In genomic region chr9:58114019-58114418, GRCm38 (mm10) we compare ENCODE assay signal across 11 mouse cellular contexts. TPM values are rescaled to one million over a fixed set of nuclear protein-coding genes. Genes with fewer than 3 reads are reported as not detected.
DNase-seq lines count a peak whose midpoint lies in the region; ATAC-seq and TF ChIP-seq lines count a peak whose summit lies in the region.
"Had no signal": no experiment of that assay in that cellular context is flagged by ENCODE, and none has a peak within 500 bp of the region (broad histone marks: within the 10 kb centered on the region; RNA-seq: fewer than 3 reads in every experiment).

No protein-coding gene starts in this region.

- TF ChIP-seq CTCF in heart, postnatal 0 days (IDR thresholded peaks at IDR 0.05; ENCODE audit: low read depth): no peak

- no peak for ATAC-seq in heart, postnatal 0 days (ENCODE audit: insufficient read depth, low read depth)
- ATAC-seq in embryonic facial prominence, embryonic 14.5 days (ENCODE audit: low read depth): no peak
- no peak for ATAC-seq in hindbrain, embryonic 13.5 days (ENCODE audit: low FRiP score)
- no peak for ATAC-seq in midbrain, embryonic 13.5 days
- ATAC-seq: inflammation-experienced regulatory T-cells, adult 6 months had no signal

- no peak for DNase-seq in heart, postnatal 0 days (ENCODE audit: low spot score)
- DNase-seq in heart, postnatal 25 days (ENCODE audit: low spot score): no peak
- DNase-seq in embryonic facial prominence, embryonic 14.5 days (ENCODE audit: low spot score): no peak
- DNase-seq in right cerebral cortex, adult 2 months (ENCODE audit: low spot score in 2 of 2): no peak
- no peak for DNase-seq in urinary bladder, adult 2 months (ENCODE audit: low spot score)
- DNase-seq in frontal cortex, postnatal 10 days (ENCODE audit: low spot score in 2 of 2): no peak
- DNase-seq: cerebellum, adult 8-10 months; right cerebral cortex, postnatal 14 days had no signal

- H3K27ac ChIP-seq in heart, postnatal 0 days (ENCODE audit: low read depth): no peak overlapping the region
- no peak overlapping the region for H3K27ac ChIP-seq in embryonic facial prominence, embryonic 14.5 days (replicated peaks; ENCODE audit: low read depth, low read length)
- H3K27ac ChIP-seq in hindbrain, embryonic 13.5 days: peak overlapping the region; percentile 95
- peak overlapping the region; percentile 97 for H3K27ac ChIP-seq in midbrain, embryonic 13.5 days

- peak overlapping the region; percentile 52; the same call in 1 of the 2 replicates for H3K4me2 ChIP-seq in heart, postnatal 0 days (ENCODE audit: low read depth, low read length)
- peak overlapping the region; percentile 50 for H3K4me2 ChIP-seq in embryonic facial prominence, embryonic 14.5 days (ENCODE audit: low read depth, low read length)
- H3K4me2 ChIP-seq in hindbrain, embryonic 13.5 days: peak overlapping the region; percentile 44
- peak overlapping the region; percentile 43 for H3K4me2 ChIP-seq in midbrain, embryonic 13.5 days (replicated peaks)

- WGBS in heart, postnatal 0 days: 29% methylated on average over 9 of the region's 9 CpGs
- 5% methylated on average over 9 of the region's 9 CpGs for WGBS in embryonic facial prominence, embryonic 14.5 days
- 4% methylated on average over 9 of the region's 9 CpGs for WGBS in hindbrain, embryonic 13.5 days
- 2% methylated on average over 9 of the region's 9 CpGs for WGBS in midbrain, embryonic 13.5 days

- intact Hi-C loops in heart, postnatal 25 days (cut with DNase I): no loop called here

- no peaks in the 10 kb centered on the region for H3K36me3 ChIP-seq in heart, postnatal 0 days (replicated peaks; ENCODE audit: control insufficient read depth, insufficient read depth, low read length)
- H3K36me3 ChIP-seq in embryonic facial prominence, embryonic 14.5 days (ENCODE audit: control insufficient read depth, insufficient read depth, low read length): no peaks in the 10 kb centered on the region
- H3K36me3 ChIP-seq in hindbrain, embryonic 13.5 days: no peaks in the 10 kb centered on the region
- no peaks in the 10 kb centered on the region for H3K36me3 ChIP-seq in midbrain, embryonic 13.5 days

- no peak overlapping the region for H3K9ac ChIP-seq in heart, postnatal 0 days (replicated peaks; ENCODE audit: low read depth, low read length)
- H3K9ac ChIP-seq in embryonic facial prominence, embryonic 14.5 days (ENCODE audit: low read depth, low read length): no peak overlapping the region
- H3K9ac ChIP-seq in hindbrain, embryonic 13.5 days: 0 out of 2 replicates have a peak overlapping the region, but pooled peaks have one; percentile 15
- H3K9ac ChIP-seq in midbrain, embryonic 13.5 days (replicated peaks): peak overlapping the region; percentile 57; the same call in 1 of the 2 replicates

- peak overlapping the region; percentile 24 for H3K4me3 ChIP-seq in heart, postnatal 0 days (ENCODE audit: low read depth, low read length)
- H3K4me3 ChIP-seq in embryonic facial prominence, embryonic 14.5 days (ENCODE audit: low read depth, low read length): no peak overlapping the region; the same call in 1 of the 2 replicates
- no peak overlapping the region for H3K4me3 ChIP-seq in hindbrain, embryonic 13.5 days
- no peak overlapping the region for H3K4me3 ChIP-seq in midbrain, embryonic 13.5 days (replicated peaks)

- no peaks in the 10 kb centered on the region; the same call in 1 of the 2 replicates for H3K4me1 ChIP-seq in heart, postnatal 0 days (ENCODE audit: control insufficient read depth, insufficient read depth)
- H3K4me1 ChIP-seq in embryonic facial prominence, embryonic 14.5 days (ENCODE audit: control insufficient read depth, insufficient read depth, low read length): peaks cover 28% of the 10 kb centered on the region
- peaks cover 74% of the 10 kb centered on the region for H3K4me1 ChIP-seq in hindbrain, embryonic 13.5 days (replicated peaks)
- H3K4me1 ChIP-seq in midbrain, embryonic 13.5 days (replicated peaks): peaks cover 71% of the 10 kb centered on the region

- H3K9me3 ChIP-seq in heart, postnatal 0 days (replicated peaks; ENCODE audit: control insufficient read depth, low read length): no peaks in the 10 kb centered on the region
- no peaks in the 10 kb centered on the region for H3K9me3 ChIP-seq in embryonic facial prominence, embryonic 14.5 days (ENCODE audit: control insufficient read depth, low read length)
- no peaks in the 10 kb centered on the region for H3K9me3 ChIP-seq in hindbrain, embryonic 13.5 days
- no peaks in the 10 kb centered on the region for H3K9me3 ChIP-seq in midbrain, embryonic 13.5 days

- no peak for TF ChIP-seq EP300 in heart, postnatal 0 days (IDR thresholded peaks at IDR 0.05; ENCODE audit: low read depth)

- H3K27me3 ChIP-seq in heart, postnatal 0 days (ENCODE audit: control insufficient read depth, insufficient read depth, low read length): peaks cover 43% of the 10 kb centered on the region
- H3K27me3 ChIP-seq in embryonic facial prominence, embryonic 14.5 days (replicated peaks; ENCODE audit: control insufficient read depth, insufficient read depth, low read length): no peaks in the 10 kb centered on the region
- peaks cover 38% of the 10 kb centered on the region for H3K27me3 ChIP-seq in hindbrain, embryonic 13.5 days
- H3K27me3 ChIP-seq in midbrain, embryonic 13.5 days: peaks cover 32% of the 10 kb centered on the region

RNA-seq across cellular contexts. Expression of gene Ccdc33, which starts 4.6 kb away (rescaled TPM):
- total RNA-seq in heart, postnatal 0 days (2014; rRNA removed; ENCODE audit: low replicate concordance): not detected in 2 replicates
- polyA plus RNA-seq in heart, postnatal 0 days (2015; fragmentation: Nextera tagmentation; extraction: Ambion mirVana): 0.25 TPM in 1 of 2 replicates, not detected in the other
- total RNA-seq in heart, postnatal 25 days (2021): not detected
- polyA plus RNA-seq in embryonic facial prominence, embryonic 14.5 days (2014; fragmentation: Nextera tagmentation; extraction: Ambion mirVana): 0.25 and 0.54 TPM in 2 replicates
- polyA plus RNA-seq in hindbrain, embryonic 13.5 days (2015; fragmentation: Nextera tagmentation; extraction: Ambion mirVana): 0.81 and 0.91 TPM in 2 replicates
- 0.73 and 0.80 TPM in 2 replicates for polyA plus RNA-seq in midbrain, embryonic 13.5 days (2015; fragmentation: Nextera tagmentation; extraction: Ambion mirVana)
- polyA plus RNA-seq in urinary bladder, adult 2 months (2012; rRNA removed): 0.06 and 0.09 TPM in 2 replicates
- polyA plus RNA-seq: inflammation-experienced regulatory T-cells, adult 6 months had no signal

RNA-seq across cellular contexts. Expression of gene Stra6, which starts 50.4 kb away (rescaled TPM):
- not detected in 2 replicates for total RNA-seq in heart, postnatal 0 days (2014; rRNA removed; ENCODE audit: low replicate concordance)
- polyA plus RNA-seq in heart, postnatal 0 days (2015; fragmentation: Nextera tagmentation; extraction: Ambion mirVana): 0.05 and 0.11 TPM in 2 replicates
- total RNA-seq in heart, postnatal 25 days (2021): 1 to 10 TPM in 1 of 2 experiments, under 1 TPM in 1; 0.23 to 1.0 TPM
- 10.5 and 16.1 TPM in 2 replicates for polyA plus RNA-seq in embryonic facial prominence, embryonic 14.5 days (2014; fragmentation: Nextera tagmentation; extraction: Ambion mirVana)
- 19.1 and 20.1 TPM in 2 replicates for polyA plus RNA-seq in hindbrain, embryonic 13.5 days (2015; fragmentation: Nextera tagmentation; extraction: Ambion mirVana)
- 8.1 and 9.9 TPM in 2 replicates for polyA plus RNA-seq in midbrain, embryonic 13.5 days (2015; fragmentation: Nextera tagmentation; extraction: Ambion mirVana)
- 0.50 and 0.63 TPM in 2 replicates for polyA plus RNA-seq in urinary bladder, adult 2 months (2012; rRNA removed)

Comparison
In these comparisons a context has a peak if more than half of its experiments do, and no peak if none do; other contexts are left out.
1. H3K27ac ChIP-seq: peak in hindbrain, embryonic 13.5 days (single experiment) and midbrain, embryonic 13.5 days (single experiment); none in heart, postnatal 0 days (single experiment) and embryonic facial prominence, embryonic 14.5 days (single experiment).
2. H3K9ac ChIP-seq: peak in hindbrain, embryonic 13.5 days (single experiment) and midbrain, embryonic 13.5 days (single experiment); none in heart, postnatal 0 days (single experiment) and embryonic facial prominence, embryonic 14.5 days (single experiment).
3. Peak in every context shown above with its lines, with median percentiles within 50 percentile points of each other: H3K4me2 ChIP-seq.